Mouse (Mus musculus): ENCODE results near the gene Atp5h.

Atp5h gene

DNA sequence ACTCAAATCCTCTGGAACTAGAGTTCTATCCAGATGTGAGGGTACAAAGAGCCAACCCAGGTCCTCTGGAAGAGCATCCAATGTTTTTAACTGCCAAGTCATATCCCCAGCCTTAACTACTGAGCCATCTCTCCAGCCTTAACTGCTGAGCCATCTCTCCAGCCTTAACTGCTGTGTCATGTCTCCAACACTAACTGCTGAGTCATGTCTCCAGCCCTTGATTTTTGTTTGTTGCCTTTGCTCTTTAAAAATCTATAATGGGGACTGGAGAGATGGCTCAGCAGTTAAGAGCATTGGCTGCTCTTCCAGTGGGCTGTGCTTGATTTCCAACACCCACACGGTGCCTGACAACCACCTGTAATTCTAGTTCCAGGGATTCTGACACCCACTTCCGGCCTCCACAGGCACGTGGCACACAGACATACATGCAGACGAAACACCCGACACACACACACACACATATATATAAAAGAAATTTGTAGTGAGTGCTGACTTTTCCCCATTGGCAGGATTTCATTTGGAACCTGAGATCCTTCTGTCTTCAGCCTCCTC lies 17.9 kb upstream of the Atp5h start:
- DNase-seq, result peak; percentile 52

GRCm38 (mm10) chr11:115435596-115436337 lies 16.0 kb upstream of the Atp5h start:
- no peak for DNase-seq

DNA sequence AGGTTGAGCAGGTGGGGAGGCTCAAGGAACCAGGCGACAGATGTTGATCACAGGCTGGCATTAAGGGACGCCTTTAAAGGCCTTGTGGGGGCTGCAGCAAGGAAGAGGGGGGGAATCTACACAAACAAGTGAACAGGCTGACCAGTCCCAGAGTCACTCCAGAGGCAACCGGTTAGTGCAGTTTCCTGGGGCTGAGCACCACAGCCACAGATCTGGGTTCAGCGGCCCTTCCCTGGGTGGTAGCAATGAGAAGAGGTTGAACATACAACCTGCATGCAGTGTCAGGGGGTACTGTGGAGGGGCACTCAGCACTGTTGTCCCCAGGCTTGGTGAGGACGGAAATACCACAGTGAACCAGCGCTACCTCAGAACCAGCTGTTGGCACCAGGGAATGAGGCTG lies 13.6 kb upstream of the Atp5h start:
- DNase-seq, result no peak

DNA sequence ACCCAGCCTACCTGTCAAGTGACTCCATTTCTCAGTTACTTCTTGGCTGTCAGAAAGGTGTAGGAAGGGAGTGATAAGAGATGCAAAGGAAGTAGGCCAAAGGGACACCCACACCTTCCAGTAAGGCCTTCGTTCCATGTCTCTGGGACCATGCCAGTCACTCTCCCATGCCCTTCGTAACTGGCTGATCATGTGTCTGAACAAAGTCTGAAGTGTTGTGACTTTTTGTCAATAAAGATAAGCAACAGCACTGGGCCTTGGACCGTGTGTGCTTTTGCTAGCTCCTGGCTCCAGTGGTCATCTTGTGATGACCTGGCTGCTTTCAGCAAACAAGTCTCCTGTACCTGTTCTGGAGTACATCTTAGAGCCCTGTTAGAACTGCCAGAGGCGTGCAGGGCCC lies 13.1 kb upstream of the Atp5h start:
- no peak for DNase-seq

DNA sequence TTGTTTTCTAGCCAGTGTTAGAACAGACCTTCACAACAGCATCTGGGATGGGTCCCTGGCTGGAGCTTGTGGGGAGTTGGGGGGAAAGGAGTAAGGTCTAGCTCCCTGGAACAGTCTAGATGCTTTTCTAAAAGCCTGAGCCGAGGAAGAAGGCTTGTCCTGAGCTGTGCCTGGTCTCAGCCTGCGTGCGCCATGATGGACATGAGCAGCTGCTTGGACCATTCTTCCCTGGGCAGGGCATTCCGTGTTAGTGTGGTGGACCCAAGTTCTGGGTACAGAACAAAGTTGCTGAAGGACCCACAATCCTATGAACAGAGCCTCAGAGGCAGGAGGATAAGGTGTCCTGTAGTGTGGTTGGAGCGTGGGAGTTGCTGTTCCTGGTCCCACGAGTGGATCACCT lies 10.8 kb upstream of the Atp5h start:
- DNase-seq, result no peak

DNA sequence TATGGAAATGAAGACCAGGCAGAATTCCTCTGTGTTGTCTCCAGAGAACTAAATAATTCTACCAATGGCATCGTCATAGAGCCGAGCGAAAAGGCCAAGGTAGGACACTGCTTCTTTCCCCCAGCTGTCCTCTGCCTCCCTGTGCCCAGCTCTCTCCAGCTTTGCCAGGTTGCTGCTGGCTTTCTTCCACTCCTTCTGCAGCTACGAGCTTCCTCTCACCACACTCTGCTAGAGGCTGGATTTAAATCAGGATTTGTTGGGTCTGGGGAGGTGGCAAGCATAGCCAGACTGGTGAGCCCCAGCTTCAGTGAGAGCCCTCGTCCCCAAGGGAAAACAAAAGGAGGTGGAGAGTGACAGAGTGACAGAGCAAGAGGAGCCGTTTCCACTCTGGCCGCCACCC lies 9.5 kb upstream of the Atp5h start:
- no peak for DNase-seq

DNA sequence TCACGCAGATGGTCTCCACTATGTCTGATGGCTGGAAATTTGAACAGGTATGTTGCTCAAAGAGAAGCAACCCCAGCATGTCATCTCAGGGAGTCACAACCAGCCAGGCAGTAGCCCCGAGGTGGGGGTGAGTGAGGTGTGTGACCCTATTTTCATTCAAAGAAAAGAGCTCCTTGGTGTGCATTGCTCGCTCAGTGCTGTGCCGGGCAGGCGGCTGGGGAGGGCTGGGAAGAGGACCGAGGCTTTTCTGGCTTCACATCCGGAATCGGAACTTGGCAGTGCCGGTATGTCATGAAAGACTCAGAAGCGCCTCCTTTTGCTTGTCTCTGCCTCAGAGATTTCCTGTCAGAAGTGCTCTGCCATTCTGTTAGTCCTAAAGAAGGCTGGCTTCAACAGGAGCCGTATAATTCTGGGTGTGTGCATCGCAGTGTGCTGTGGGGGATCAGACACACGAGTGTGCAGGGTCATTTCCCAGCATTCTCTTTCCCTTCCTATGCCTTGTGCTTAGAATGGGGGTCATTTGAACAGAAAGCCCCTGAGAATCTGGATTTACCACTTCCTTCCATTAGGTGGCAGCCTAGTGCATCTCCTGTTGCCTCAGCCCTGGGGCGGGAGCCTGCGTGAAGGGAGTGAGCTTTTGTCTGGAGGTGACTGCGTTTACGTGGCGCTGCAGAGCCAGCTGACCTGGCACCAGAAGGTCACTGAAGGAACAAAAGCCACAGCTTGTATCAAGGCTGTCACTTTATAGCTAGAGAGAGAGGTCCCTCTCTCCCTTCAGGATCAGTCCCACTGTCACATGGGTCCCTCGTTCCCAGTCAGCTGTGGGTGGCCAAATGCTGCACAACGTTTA lies 7.9 kb upstream of the Atp5h start:
- DNase-seq, result peak; percentile 76

DNA sequence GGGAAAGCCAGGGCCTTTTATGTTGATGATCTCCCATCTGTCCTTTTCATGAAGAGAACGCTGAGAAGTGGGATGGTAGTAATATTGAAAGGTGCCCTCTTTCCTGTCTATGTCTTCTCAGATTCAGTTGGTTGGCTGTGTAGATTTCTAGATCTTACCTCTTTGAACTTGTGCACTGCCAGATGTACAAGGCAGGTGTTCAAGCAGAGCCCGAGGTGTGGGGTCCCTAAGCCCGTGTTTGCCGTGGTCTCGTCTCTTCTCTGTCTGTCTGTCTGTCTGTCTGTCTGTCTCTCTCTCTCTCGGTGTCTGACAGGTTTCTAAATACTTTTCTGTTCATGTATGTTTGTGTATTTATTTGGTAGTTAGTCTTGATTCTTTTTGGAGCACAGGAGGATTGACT lies 5.9 kb upstream of the Atp5h start:
- no peak for DNase-seq

DNA sequence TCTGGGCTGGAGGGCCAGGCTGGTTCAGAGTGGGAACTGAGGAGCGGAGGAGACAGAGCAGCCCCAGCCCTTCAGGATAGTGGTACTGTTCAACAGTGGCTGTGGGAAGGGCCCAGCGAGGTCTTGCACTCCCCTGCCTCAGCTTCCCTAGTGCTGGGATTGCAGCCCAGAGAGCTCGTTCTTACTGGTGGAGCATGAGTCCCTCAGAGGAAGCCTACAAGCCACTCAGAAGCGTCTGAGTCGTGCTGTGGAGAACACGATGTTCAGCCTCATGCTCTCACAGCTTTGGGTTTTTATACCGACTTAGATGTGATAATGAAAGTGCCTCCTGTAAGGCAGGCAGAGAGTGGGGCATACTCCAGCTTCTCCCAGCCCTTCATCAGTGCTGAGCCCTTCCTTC lies 4.9 kb upstream of the Atp5h start:
- no peak for DNase-seq

DNA sequence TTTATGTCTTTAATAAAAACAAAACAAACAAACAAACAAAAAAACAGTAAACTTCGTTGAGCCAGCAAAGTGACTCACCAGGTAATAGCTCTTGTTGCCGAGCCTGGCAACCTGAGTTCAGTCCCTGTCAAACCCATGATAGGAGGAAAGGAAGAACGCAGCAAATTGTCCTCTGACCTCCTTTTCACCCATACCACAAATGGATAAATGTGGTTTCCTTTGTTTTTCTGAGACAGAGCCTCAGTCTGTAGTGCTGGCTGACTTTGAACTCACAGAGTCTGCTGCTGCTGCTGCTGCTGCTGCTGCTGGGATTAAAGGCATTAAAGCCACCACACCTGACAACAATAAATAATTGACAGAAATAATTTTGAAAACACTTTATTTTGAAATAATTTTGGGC lies 3.3 kb upstream of the Atp5h start:
- no peak for DNase-seq

GRCm38 (mm10) chr11:115421972-115422371 lies 2.2 kb upstream of the Atp5h start:
- no peak for DNase-seq

DNA sequence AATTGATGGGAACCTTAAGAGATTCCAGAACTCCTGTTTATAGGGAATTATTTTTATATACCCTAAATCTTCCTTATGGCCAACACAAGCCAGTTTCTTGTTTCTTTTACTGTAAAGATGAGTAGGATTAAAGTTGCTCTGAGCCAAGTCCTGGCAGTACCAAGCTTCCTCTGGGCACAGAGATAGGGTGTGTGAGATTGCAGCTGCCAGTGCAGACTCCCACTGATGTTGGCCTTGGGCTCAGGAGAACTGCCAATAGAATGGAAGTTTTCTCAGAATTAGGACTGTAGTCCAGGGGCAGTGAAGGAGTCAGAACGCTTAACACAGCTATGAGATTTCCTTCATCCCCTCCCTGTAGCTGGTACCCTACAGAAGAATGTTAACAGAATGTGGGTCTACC lies 1.6 kb upstream of the Atp5h start:
- DNase-seq, result no peak

- DNase-seq, result peak; percentile 65
These were observed 801 bp upstream of the Atp5h start for GRCm38 (mm10) chr11:115420336-115421190.

DNA sequence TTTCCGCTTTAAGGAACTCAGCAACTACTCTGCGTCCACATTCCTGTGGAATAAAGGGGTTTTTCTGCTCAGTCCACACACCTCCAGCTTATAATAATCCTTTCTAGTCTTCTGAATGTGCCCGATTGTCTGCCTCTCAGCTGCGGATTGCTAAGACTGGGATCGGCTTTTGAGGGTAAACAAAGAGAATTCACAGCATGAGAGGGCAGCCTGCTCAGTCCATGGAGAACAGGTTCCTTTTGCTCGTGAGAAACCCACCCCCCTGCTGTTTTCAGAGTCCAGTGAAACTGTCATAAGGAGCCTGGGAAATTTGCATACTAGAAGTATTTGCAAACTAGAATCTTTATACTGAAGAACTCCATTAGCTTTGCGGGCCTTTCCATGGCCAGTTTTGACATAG lies 10.2 kb downstream of the Atp5h start:
- DNase-seq, result no peak

GRCm38 (mm10) chr11:115408266-115408920 lies 11.4 kb downstream of the Atp5h start:
- DNase-seq, result no peak

DNA sequence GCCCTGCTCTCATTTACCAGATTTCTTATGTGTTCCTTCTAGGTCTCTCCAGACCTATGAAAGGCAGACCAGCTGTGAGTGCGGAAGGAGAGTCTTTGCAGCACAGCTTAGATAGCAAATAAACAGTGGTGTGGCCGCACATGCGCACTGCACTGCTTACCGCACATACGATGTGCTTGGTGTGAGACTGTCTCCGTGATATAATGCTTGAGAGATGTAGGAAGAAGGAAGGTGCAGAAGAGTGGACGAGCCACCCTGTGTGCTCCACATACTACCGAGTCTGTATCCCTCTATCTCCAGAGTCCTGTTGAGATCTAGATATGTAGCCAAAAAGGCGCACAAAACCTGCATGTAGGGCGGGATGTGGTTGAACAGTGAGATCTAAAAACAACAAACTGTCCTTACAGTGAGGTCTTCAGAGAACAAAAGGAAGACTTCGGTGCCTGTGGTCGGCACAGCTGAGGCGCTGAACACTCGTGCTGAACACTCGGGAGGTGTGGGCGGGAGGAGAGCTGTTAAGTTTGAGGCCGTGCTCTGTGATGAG lies 12.8 kb downstream of the Atp5h start:
- DNase-seq, result no peak

DNA sequence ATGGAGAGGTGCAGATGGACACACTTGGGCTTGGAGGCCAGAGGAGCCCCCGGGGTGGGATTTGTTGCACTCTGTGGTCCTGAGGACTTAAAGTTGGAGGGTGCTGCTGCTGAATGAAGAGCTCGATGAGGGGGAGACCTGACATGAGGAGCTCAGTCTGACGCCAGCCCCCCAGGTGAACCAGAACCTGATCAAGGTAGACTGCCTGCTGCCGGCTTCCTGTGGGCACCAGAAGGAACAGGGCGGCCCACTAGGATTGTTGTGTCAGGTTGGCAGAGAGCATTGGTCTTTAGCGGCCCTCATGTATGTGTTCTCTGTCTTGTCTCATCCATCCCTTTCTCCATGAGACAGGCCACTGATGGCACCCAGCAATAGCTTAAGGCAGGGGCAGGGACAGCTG lies 14.0 kb downstream of the Atp5h start:
- no peak for DNase-seq

- DNase-seq, result peak; percentile 81
These were observed 16.2 kb downstream of the Atp5h start, which contains the start of gene Mrpl58 for GRCm38 (mm10) chr11:115403338-115404124. Mrpl58 (plus strand) TSS chr11:115403752.

GRCm38 (mm10) chr11:115400630-115401391 lies 19.0 kb downstream of the Atp5h start:
- DNase-seq, result peak; percentile 73

DNA sequence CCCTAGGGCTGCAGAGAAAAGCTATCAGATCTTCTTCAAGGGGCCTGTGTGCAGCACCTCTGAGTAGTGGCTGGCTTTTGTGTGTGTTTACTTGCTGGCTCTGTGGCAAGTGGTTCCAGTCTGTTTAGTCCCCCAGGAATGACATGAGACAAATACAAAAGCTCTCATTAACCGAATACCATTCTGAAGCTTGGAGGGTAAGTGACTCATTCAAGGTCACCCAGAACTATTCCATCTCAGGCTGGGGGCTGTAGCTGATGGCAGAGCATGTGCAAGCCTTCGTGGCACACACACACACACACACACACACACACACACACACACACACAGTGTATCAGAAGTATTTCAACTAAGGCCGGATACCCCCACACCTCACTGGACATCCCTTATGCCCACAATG lies 19.6 kb downstream of the Atp5h start:
- no peak for DNase-seq

DNA sequence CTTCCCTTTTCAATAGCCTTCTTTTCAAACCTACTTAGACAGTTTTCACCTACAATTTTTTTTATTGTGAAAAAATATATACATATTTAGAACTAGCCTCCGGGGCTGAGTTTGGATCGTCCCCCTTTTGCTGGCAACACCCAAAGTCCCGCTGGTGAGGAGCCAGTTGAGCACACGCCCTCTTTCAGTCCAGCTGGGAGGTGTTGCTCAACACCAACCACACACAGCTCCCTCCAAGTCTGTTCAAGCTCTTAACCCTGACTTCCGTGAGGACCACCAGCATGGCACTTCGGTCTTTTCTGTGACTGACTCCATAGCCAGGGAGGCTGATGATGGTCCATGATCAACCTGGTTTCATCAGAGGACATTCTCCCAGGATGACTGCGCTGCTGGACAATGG lies 21.7 kb downstream of the Atp5h start:
- no peak for DNase-seq

Measured in layer of hippocampus, adult 9-11 months (tissue).